Mouse (Mus musculus) bone marrow, adult 2 months (tissue): Measurements from ENCODE around the gene Myo3b.

ENCODE experiments used
- CTCF ChIP-seq: fragments of 200-500 bp; IDR thresholded peaks from 2 replicates; pipeline ENCODE4 v1.5.1; 2011; ENCODE audit warnings: low read length, control low read depth; ENCODE audit not compliant: control insufficient read depth, insufficient read depth
- POLR2A ChIP-seq: fragments of 200-500 bp; IDR thresholded peaks from 2 replicates; pipeline ENCODE4 v1.6.1; 2011; ENCODE audit warnings: low read depth, mild to moderate bottlenecking, control low read depth, low read length, borderline replicate concordance; ENCODE audit not compliant: control insufficient read depth

- TF ChIP-seq CTCF = no peak
- TF ChIP-seq POLR2A = no peak
These were observed 298.9 kb downstream of the Myo3b start for GRCm38 (mm10) chr2:70337869-70338268.
